Mouse (Mus musculus) frontal cortex, adult 2 months (tissue): ENCODE measurements around the gene Sesn2. TPM values are rescaled to one million over a fixed set of nuclear protein-coding genes. Genes with fewer than 3 reads are reported as not detected.
"Not testable (repeated sequence)": the region's sequence is repeated elsewhere in the genome, so short reads cannot be mapped to it uniquely, and the experiment has no call there.

Experiments used
- DNase-seq, 2 experiments: peaks; one replicate each; pipeline ENCODE4 v3.0.0; 2022; ENCODE audit warnings: low spot score in 1 of 2; ENCODE audit errors: extremely low spot score in 1 of 2
- polyA plus RNA-seq: library from polyadenylated mRNA; depleted of rRNA; stranded (reverse); fragments of >200 nt; gene quantifications from 2 replicates; pipeline ENCODE4 v1.2.3, GENCODE M21; 2012

The Sesn2 gene
- polyA plus RNA-seq, 1 experiment = 9.2 TPM

GRCm38 (mm10) chr4:132484820-132485219, 25.5 kb downstream of the Sesn2 start:
- DNase-seq = no peak

GRCm38 (mm10) chr4:132484231-132484630, 26.1 kb downstream of the Sesn2 start:
- no peak for DNase-seq

- no peak for DNase-seq
These were observed 27.2 kb downstream of the Sesn2 start for GRCm38 (mm10) chr4:132482956-132483608.

GRCm38 (mm10) chr4:132482104-132482503, 28.2 kb downstream of the Sesn2 start:
- not testable (repeated sequence) for DNase-seq

GRCm38 (mm10) chr4:132477833-132478232, 32.5 kb downstream of the Sesn2 start:
- DNase-seq = no peak

GRCm38 (mm10) chr4:132475895-132476878, 34.1 kb downstream of the Sesn2 start:
- no peak for DNase-seq

GRCm38 (mm10) chr4:132474631-132475030, 35.7 kb downstream of the Sesn2 start:
- no peak for DNase-seq

- no peak for DNase-seq
These were observed 36.9 kb downstream of the Sesn2 start for GRCm38 (mm10) chr4:132473411-132473810.

- no peak for DNase-seq
These were observed 40.4 kb downstream of the Sesn2 start for GRCm38 (mm10) chr4:132469873-132470272.

- DNase-seq = no peak
These were observed 46.1 kb downstream of the Sesn2 start for GRCm38 (mm10) chr4:132464255-132464613.

- peak; percentile 92 to 96 for DNase-seq
These were observed 46.7 kb downstream of the Sesn2 start, which contains the start of gene Med18 for GRCm38 (mm10) chr4:132463430-132464254. Gene Med18 (minus strand): TSS chr4:132463921.

GRCm38 (mm10) chr4:132462836-132463235, 47.5 kb downstream of the Sesn2 start:
- DNase-seq = no peak

- DNase-seq = no peak
These were observed 50.1 kb downstream of the Sesn2 start for GRCm38 (mm10) chr4:132460225-132460624.

GRCm38 (mm10) chr4:132455561-132455960, 54.7 kb downstream of the Sesn2 start:
- DNase-seq = no peak

- DNase-seq = no peak
These were observed 55.2 kb downstream of the Sesn2 start for GRCm38 (mm10) chr4:132455146-132455545.

GRCm38 (mm10) chr4:132454216-132454615, 56.1 kb downstream of the Sesn2 start:
- no peak for DNase-seq

- no peak for DNase-seq
These were observed 60.5 kb downstream of the Sesn2 start for GRCm38 (mm10) chr4:132449778-132450177.

- no peak for DNase-seq
These were observed 64.2 kb downstream of the Sesn2 start for GRCm38 (mm10) chr4:132446105-132446504.

GRCm38 (mm10) chr4:132444516-132444915, 65.8 kb downstream of the Sesn2 start:
- DNase-seq = no peak
